Mouse (Mus musculus): Measurements from ENCODE around the gene Arhgap17.

DNA sequence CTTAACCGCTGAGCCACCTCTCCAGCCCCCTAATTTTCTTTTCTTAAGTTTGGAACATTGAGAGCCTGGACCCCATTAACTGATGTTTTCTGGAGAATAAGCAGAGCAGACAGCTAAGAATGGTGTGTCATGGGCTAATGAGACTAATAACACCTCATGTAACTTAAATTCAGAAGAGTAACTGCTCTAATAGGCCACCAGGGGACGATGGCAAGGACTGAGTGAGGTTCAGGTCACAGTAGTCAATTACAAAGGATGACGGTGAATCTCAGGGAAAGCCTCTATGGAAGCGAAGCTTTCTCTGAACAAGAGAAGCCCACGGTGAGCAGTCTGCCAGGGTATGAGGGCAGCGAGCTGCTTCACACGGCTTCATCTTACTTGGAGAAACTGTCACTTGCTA lies 74.3 kb downstream of the Arhgap17 start:
- TF ChIP-seq GATA1 (IDR thresholded peaks at IDR 0.05; ENCODE audit: borderline replicate concordance, low read length) (no peak), FLI1 (IDR thresholded peaks at IDR 0.05; ENCODE audit: low read length) (no peak)

All from megakaryocyte, embryonic 14.5 days (primary cell).